Mouse (Mus musculus) small intestine, adult 2 months (tissue): ENCODE data around the gene Tyw3. TPM values are rescaled to one million over a fixed set of nuclear protein-coding genes. Genes with fewer than 3 reads are reported as not detected.
A peak's percentile ranks its signal among the peaks of the same experiment; 100 is the strongest.

Experiments used
- H3K27ac ChIP-seq: fragments of 200-500 bp; 2 replicates; pipeline ENCODE4 v1.5.1; 2012; ENCODE audit warnings: low read depth, low read length, control low read depth, inconsistent platforms; ENCODE audit not compliant: insufficient read depth
- H3K27me3 ChIP-seq: fragments of 200-500 bp; 2 replicates; pipeline ENCODE4 v1.6.1; 2012; ENCODE audit warnings: mild to moderate bottlenecking, moderate library complexity, low read length, inconsistent platforms; ENCODE audit not compliant: control insufficient read depth, insufficient read depth
- H3K36me3 ChIP-seq: fragments of 200-500 bp; 2 replicates; pipeline ENCODE4 v1.6.1; 2012; ENCODE audit warnings: mild to moderate bottlenecking, low read length, control low read depth, inconsistent platforms; ENCODE audit not compliant: control insufficient read depth, insufficient read depth
- H3K4me1 ChIP-seq: fragments of 200-500 bp; 2 replicates; pipeline ENCODE4 v1.6.1; 2012; ENCODE audit warnings: low read length, inconsistent platforms, mixed read lengths; ENCODE audit not compliant: control insufficient read depth, insufficient read depth, insufficient read length
- H3K4me3 ChIP-seq: fragments of 200-500 bp; 2 replicates; pipeline ENCODE4 v1.5.1; 2012; ENCODE audit warnings: low read depth, mild to moderate bottlenecking, control low read depth, inconsistent platforms, low read length, moderate library complexity
- CTCF ChIP-seq: fragments of 200-500 bp; IDR thresholded peaks from 2 replicates; pipeline ENCODE4 v1.5.1; 2012; ENCODE audit warnings: low read depth, mild to moderate bottlenecking, control low read depth, inconsistent platforms, low read length, moderate library complexity, mixed read lengths; ENCODE audit not compliant: insufficient replicate concordance, insufficient read length; ENCODE audit errors: extremely low read depth
- POLR2A ChIP-seq: fragments of 200-500 bp; IDR thresholded peaks from 2 replicates; pipeline ENCODE4 v1.6.1; 2012; ENCODE audit warnings: low read depth, mild to moderate bottlenecking, control low read depth, inconsistent platforms, low read length, moderate library complexity
- WGBS: fragments of 180-500 bp; shearing (Covaris S2); methylation state at CpG from one replicate; pipeline ENCODE4 v1.1.7; 2018; 5-methylcytosine and 5-hydroxymethylcytosine counted together
- polyA plus RNA-seq: library from polyadenylated mRNA; depleted of rRNA; stranded (reverse); fragments of >200 nt; gene quantifications from 2 replicates; pipeline ENCODE4 v1.2.3, GENCODE M21; 2012

Tyw3 gene
- polyA plus RNA-seq, 1 experiment = 0.96 TPM

DNA sequence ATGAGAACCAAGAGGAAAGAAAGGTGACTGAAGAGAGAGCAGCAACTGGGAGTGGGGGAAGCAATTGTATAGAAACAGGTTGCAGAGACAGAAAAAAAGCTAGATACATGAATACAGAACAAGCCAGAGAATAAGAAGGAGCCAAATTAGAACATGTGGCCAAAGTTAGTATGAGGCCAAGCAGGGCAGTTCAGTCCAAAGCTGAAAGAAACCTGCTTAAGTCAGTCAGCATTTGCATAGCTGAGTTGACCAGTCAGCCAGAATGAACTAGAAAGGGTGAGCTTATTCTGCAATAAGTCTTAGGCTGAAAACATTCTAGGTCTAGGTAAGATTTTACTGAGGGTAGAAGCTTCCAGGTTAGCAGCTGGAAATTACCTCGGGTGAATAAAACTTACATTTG is 11.0 kb upstream of the Tyw3 start:
- 74% methylated on average over 1 of the region's 1 CpGs for WGBS
- H3K27ac ChIP-seq = no peak overlapping the region

DNA sequence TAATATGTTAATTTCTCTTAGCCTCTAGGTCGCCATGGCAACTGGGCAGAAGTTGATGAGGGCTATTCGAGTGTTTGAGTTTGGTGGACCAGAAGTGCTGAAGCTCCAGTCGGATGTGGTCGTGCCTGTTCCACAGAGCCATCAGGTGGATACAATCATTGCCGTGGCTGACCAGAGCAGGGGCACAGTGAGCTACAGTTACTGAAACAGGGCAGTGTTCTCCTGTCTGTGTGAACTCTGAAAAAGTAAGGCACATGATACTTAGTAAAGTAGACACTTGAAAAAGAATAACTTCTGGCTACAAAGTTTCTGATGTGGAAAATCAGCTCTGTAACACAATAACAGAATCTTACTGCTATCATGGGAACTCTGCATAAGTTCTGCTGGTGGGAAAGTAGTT is 8.0 kb upstream of the Tyw3 start:
- Histone ChIP-seq H3K36me3 (no peaks in the 10 kb centered on the region), H3K27me3 (peaks cover 13% of the 10 kb centered on the region), H3K27ac (no peak overlapping the region), H3K4me3 (no peak overlapping the region), H3K4me1 (peaks cover 4% of the 10 kb centered on the region; the same call in 1 of the 2 replicates)
- TF ChIP-seq CTCF (no peak), POLR2A (no peak)
- 83% methylated on average over 5 of the region's 5 CpGs for WGBS

More for the DNA sequence above, 11.0 kb upstream of the Tyw3 start:
- peaks cover 9% of the 10 kb centered on the region for H3K27me3 ChIP-seq
- H3K4me3 ChIP-seq = no peak overlapping the region
- TF ChIP-seq CTCF = no peak
- no peaks in the 10 kb centered on the region for H3K36me3 ChIP-seq
- peaks cover 1% of the 10 kb centered on the region; the same call in 1 of the 2 replicates for H3K4me1 ChIP-seq

- Histone ChIP-seq H3K4me3 (no peak overlapping the region), H3K27ac (no peak overlapping the region), H3K27me3 (peaks cover 16% of the 10 kb centered on the region), H3K4me1 (peaks cover 4% of the 10 kb centered on the region; the same call in 1 of the 2 replicates), H3K36me3 (no peaks in the 10 kb centered on the region)
- TF ChIP-seq POLR2A (no peak), CTCF (no peak)
Measured at GRCm38 (mm10) chr3:154602141-154602540, 5.2 kb upstream of the Tyw3 start.

GRCm38 (mm10) chr3:154597561-154597960 is 657 bp upstream of the Tyw3 start:
- H3K27ac ChIP-seq = no peak overlapping the region
- H3K27me3 ChIP-seq = peaks cover 7% of the 10 kb centered on the region
- WGBS = 41% methylated on average over 7 of the region's 7 CpGs
- H3K4me1 ChIP-seq = peaks cover 3% of the 10 kb centered on the region; the same call in 1 of the 2 replicates
- TF ChIP-seq CTCF (no peak), POLR2A (no peak)
- H3K36me3 ChIP-seq = 0 out of 2 replicates have a peak, but pooled peaks cover 4% of the 10 kb centered on the region
- peak overlapping the region; percentile 94 for H3K4me3 ChIP-seq

- under 1% methylated on average over 25 of the region's 25 CpGs for WGBS
- H3K27me3 ChIP-seq = peaks cover 5% of the 10 kb centered on the region
- peak within 1 kb of the TSS; percentile 94 for H3K4me3 ChIP-seq
- H3K27ac ChIP-seq = peak within 1 kb of the TSS; percentile 59
- TF ChIP-seq CTCF (peak; percentile 86), POLR2A (no peak; the same call in 1 of the 2 replicates)
- H3K36me3 ChIP-seq = 0 out of 2 replicates have a peak, but pooled peaks cover 4% of the 10 kb centered on the region
- H3K4me1 ChIP-seq = peaks cover 3% of the 10 kb centered on the region; the same call in 1 of the 2 replicates
Measured at GRCm38 (mm10) chr3:154596488-154596933, 393 bp downstream of the Tyw3 start, which contains the start of gene Cryz. Gene Cryz, plus strand, starts transcription at chr3:154596711.

DNA sequence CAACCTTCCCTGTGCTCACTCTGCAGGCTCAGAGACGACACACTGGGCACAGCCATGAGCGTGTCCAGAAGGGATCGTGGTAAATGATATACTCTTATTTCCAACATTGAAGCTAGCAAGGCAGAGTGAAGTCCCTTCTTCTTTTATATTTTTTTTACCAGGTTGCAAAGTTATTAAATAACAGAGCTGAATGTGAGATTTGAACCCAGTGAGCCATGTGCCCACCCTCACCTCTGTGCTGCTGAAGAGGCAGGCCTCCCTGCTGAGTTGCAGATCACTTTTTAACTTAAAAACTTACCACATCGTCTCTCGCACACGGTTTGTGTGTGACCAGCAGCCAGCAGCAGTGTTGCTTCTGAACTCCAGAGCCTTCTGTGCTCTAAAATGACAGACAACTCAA is 2.7 kb downstream of the Tyw3 start:
- 93% methylated on average over 6 of the region's 6 CpGs for WGBS
- TF ChIP-seq POLR2A (no peak), CTCF (no peak)
- no peak overlapping the region for H3K27ac ChIP-seq

DNA sequence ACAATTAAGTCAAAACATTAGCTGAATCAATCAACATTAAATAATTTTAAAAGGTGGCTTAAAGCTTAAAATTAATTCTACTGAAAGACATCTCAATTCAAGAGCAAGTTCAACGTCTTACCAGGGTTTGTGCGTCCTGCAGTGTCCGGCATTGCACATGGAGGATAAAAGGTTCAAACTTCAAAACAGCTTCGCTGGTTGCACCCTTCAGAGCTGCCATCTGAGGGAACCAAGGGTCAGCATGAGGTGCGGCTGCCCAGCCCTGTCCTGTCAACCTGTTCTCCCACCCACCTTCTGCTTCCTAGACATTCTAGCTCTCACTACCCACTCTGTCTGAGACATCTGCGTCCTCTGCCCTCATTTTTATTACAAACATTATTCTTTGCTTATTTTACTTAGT is 3.3 kb downstream of the Tyw3 start:
- no peak overlapping the region for H3K27ac ChIP-seq
- WGBS = 92% methylated on average over 6 of the region's 6 CpGs
- no peak overlapping the region for H3K4me3 ChIP-seq

More for the DNA sequence above, 2.7 kb downstream of the Tyw3 start:
- H3K27me3 ChIP-seq = peaks cover 3% of the 10 kb centered on the region; the same call in 1 of the 2 replicates
- 0 out of 2 replicates have a peak, but pooled peaks cover 4% of the 10 kb centered on the region for H3K36me3 ChIP-seq
- no peak overlapping the region for H3K4me3 ChIP-seq
- H3K4me1 ChIP-seq = peaks cover 3% of the 10 kb centered on the region; the same call in 1 of the 2 replicates

GRCm38 (mm10) chr3:154591621-154592020 is 5.3 kb downstream of the Tyw3 start:
- Histone ChIP-seq H3K4me3 (no peak overlapping the region), H3K4me1 (peaks cover 3% of the 10 kb centered on the region; the same call in 1 of the 2 replicates), H3K27me3 (no peaks in the 10 kb centered on the region), H3K36me3 (peaks cover 5% of the 10 kb centered on the region; the same call in 1 of the 2 replicates), H3K27ac (no peak overlapping the region)
- 90% methylated on average over 3 of the region's 3 CpGs for WGBS
- TF ChIP-seq POLR2A = no peak
- no peak for TF ChIP-seq CTCF

More for the DNA sequence above, 3.3 kb downstream of the Tyw3 start:
- H3K4me1 ChIP-seq = peaks cover 3% of the 10 kb centered on the region; the same call in 1 of the 2 replicates
- peaks cover 3% of the 10 kb centered on the region; the same call in 1 of the 2 replicates for H3K27me3 ChIP-seq
- H3K36me3 ChIP-seq = 0 out of 2 replicates have a peak, but pooled peaks cover 4% of the 10 kb centered on the region
- TF ChIP-seq CTCF (no peak), POLR2A (no peak)
